Mouse (Mus musculus) adrenal gland, adult 2 months (tissue): Measurements from ENCODE around the gene Thada. TPM values are rescaled to one million over a fixed set of nuclear protein-coding genes. Genes with fewer than 3 reads are reported as not detected.

Experiments
- DNase-seq: peaks from one replicate; pipeline ENCODE4 v3.0.0; 2021
- polyA plus RNA-seq: library from polyadenylated mRNA; depleted of rRNA; stranded (reverse); fragments of >200 nt; gene quantifications from 2 replicates; pipeline ENCODE4 v1.2.3, GENCODE M21; 2012
- total RNA-seq, 2 experiments: library from RNA; stranded (reverse); gene quantifications; 2 replicates each; pipeline ENCODE4 v1.2.3; 2021

Thada gene
- total and polyA plus RNA-seq, 3 experiments: 11.9 to 21.2 (median 19.4) TPM

- DNase-seq: no peak
These were observed 178.2 kb downstream of the Thada start for GRCm38 (mm10) chr17:84287675-84288420.

GRCm38 (mm10) chr17:84286536-84286935, 179.5 kb downstream of the Thada start:
- DNase-seq: no peak

DNA sequence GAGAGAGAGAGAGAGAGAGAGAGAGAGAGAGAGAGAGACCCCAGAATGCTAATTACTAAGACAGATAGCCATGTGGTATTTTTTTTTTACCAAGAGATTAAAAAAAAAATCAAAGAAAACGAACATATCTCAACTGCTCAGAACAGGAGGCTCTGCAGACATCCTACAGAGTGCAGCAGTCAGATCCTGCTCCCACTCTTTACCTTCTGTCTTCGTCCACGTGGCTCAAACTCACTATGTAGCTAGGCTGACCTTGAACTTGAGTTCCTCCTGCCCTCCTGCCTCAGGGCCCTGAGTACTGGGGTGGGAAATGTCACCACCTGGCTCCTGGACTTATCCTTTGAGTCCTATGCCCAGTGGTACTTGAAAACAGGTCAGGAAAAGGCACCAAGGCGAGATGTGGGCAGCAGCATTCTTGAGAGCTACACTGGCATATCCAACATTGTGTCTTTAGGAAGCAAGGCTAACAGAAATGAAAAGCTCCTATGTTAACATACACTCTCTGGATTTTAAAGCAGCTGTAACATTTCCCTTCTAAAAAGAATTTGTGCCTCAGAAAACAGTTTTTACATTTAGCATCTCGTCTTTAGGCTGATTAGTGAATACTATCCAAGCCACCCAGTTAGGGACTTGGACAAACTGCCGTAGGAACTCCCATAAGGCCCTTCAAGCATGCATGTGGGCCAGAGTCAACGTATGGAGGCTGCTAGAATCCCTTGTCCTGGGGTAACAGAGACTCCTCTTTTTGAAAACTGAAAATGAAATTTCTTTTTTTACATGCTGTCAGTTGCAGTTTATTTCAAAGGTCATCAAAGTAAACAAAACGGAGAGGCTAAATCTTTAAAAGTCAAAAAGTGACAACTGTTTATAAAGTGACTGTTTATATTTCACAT, 183.4 kb downstream of the Thada start:
- no peak for DNase-seq

DNA sequence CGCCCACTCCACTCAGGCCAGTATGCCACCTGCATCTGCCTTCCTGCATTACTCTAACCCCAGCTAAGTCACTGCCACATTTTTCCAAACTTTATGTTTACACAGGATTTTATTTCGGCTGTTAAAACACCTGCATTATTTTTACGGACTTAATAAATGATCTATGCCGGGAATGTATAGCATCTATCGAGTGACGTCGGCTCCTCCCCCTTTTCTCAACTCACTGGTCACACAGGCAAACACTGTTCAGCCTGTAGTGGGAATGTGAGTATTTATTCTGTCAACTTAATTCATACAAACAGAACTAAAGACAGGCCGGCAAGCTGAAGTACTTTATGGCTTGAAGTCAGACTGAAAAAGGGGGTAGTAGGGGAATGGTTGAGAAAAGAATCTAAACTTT, 187.0 kb downstream of the Thada start:
- DNase-seq: no peak

DNA sequence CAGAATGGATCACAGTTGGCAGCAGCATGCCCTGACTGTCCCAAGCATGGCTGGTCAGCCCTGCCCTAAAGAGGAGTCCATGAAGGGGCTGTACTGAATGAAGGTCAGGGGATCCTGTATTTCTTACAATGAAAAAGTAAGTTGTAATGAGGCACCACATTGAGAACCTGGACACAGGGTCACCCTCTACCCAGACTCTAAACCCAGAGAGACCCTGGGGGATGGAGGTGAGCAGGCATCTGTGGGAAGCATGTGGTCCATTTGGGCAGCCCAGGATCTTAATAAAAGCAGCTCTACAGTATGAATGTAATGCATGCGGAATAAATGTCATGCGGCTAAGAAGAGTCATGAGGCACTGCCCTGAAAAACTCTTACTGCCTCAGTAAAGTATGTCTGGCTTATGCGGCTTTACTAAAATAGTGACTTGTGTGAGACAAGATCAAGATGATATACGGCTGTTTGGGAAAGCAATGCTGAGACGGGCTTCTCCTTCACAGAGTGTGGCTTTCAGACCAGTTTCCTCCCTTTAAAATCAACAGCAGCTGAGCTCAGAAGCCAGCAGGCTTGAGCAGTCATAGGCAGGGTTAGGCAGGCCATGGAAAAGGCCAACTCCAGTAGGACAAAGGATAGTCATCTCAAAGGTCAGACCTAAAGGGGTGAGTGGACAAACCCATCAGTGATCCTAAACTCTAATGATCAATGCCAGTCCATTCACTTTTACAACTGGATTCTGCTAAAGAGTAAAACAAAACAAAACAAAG, 187.6 kb downstream of the Thada start:
- no peak for DNase-seq

DNA sequence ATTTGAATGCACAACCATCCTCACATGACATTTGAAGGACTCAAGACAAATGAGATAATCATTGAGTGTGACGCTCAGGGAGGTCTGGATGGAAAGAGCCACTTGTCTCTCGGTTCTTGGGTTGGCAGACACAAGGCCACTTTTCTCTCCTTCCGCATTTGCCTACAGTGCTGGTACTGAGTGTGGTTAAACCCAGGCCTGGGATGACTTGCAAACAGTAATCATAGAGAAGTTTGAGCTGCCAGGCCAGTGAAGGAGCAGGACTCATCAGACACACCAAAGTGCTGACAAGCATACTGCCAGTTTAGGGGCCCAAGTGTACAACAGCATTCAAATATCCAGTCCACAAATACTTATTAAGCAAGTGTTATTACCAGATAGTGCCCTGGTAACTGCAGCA, 191.0 kb downstream of the Thada start:
- no peak for DNase-seq

- no peak for DNase-seq
These were observed 191.8 kb downstream of the Thada start for GRCm38 (mm10) chr17:84274163-84274562.

GRCm38 (mm10) chr17:84272557-84273261, 193.3 kb downstream of the Thada start:
- DNase-seq: no peak

DNA sequence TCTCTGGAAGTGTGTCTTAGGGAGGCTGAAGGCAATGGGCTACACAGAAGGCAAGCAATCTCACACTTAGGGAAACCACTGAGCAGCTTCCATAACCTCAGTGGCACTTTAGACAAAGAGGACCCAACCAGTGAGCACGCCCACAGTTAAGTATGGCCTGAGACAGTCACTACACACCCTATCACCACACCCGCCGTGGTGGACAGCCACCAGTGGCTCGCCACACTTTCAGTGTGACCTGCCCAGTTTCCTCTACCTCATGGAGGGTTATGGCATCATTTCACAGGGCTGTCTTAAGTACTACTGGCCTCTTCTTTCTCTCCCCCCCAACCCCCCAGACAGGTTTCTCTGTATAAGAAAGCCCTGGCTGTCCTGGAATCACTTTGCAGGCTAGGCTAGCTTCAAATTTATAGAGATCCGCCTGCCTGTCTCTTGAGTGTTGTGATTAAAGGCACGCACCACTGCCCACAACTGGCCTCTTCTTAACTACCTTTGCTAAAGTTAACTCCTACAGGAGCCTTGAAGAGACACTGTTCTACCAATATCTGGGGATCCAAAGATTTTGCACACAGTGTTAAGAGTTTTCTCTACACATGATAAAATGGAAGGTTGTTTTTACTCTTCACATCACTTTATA, 194.3 kb downstream of the Thada start:
- DNase-seq: no peak

DNA sequence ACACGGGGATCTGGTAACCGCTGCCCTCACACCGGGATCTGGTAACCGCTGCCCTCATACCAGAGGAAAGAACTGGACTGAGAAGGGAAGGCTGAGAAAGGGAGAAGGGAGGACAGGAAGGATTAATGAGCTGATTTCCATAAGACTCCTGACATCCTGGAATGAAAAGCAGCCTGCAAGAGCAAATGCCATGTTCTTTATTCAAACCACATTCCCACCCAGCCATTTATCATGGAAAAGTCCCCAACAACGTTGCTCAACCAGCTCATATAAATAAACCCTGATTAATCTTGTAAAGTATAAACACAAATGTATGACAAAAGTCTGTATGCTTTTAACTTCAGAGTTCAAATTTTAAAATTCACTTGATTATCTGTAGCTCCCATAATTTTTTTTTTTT, 196.3 kb downstream of the Thada start:
- no peak for DNase-seq

DNA sequence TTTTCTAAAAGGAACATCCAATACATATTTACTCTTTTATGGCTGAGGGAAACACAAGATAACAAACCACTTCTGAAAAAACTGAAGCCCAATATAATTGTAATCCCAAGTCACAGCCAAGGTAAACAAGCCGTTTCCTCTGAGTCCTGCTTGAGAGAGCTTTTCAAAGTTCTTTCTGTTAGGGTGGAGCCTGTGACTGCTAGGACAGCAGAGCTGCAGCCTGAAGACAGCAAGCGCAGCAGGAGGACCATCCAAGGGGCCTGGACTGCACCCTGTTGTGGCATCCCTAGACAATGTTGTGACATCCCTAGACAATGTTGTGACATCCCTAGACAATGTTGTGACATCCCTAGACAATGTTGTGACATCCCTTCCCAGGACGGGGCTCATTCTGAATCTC, 197.6 kb downstream of the Thada start:
- DNase-seq: no peak

GRCm38 (mm10) chr17:84267456-84268074, 198.4 kb downstream of the Thada start:
- no peak for DNase-seq

DNA sequence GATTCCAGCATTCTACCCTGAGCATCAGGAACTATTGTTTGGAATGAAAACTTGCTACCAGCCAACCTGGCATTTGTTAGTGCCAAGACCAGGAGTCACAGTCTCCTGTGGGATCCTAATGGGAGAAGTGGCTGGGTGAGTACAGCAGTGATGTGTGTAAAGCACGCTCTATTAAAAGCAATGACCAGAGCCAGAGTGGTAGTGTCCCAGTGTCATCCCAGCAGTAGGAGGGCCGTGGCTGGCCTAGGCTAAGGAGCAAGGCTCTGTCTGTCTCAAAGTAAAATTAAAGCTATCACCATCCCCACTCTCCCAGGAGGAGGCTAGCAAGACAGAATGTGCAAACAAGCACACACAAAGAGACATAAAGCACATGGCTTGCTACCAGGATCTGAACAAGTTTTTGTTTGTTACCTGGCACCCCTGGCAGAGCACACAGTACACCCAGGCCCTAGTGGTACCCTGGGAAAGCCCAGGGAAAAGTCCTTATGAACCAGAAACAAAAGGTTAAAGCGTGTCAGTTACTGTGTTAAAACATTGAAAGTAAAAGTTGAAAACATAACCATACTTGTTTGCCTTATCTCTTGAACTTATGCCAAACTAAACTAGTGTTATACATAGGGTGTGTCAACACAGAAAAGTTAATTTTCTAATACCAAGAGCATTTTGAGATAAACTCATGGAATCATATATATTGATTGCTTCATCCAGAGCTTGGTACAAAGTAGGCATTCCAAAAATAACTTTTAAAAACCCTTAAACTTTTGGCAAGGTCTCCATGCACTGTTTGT, 199.7 kb downstream of the Thada start:
- no peak for DNase-seq

DNA sequence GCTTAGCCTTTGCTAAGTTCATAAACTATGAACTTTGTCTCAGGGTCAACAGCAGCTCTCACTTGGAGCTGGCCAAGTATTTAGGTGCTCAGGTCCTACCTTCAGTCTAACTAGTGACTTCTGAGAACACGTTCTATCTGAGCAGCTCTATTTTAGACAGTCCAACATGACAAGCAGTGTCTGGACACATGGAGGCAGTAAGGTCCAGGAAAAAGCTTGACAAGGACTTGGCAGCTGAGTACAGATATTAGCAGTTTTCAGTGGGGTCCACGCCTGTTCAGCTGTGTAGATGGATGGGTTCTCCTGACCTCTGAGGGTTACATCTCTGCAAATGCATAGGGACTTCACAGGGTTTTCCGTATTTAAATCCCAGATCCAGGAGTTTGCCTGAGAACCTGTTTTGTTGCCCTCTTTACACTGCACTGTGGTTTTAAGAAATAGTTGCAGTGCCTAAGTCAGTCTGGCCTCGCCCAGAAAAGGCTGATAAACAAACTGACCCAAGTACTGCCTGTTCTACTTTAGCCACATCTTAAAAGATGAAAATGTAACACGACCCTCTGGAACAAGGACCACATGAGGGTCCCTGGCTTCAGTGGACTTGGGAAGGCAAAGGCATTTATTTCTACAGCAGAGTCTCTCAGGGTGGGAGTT, 200.4 kb downstream of the Thada start:
- no peak for DNase-seq

- no peak for DNase-seq
These were observed 201.7 kb downstream of the Thada start for GRCm38 (mm10) chr17:84264305-84264704.

DNA sequence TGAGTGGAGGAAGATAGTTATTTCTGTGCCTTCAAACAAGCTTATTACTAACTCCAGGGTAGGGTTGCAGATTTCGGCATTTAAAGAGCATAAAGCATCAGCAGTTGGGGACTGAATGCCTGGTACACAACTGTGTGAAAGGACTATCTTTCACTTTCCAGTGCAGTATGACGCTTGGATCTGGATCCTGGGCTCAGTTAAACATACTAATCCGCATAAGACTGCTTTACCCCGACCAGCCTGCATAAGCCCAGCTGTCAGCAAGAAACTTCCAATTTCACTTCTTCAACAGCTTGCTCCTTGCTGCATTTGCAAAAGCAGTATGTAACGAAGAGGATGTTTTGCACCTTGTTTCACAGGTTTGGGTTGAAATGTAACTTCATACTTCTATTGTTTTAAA, 202.4 kb downstream of the Thada start:
- DNase-seq: no peak

GRCm38 (mm10) chr17:84262325-84262979, 203.6 kb downstream of the Thada start:
- DNase-seq: no peak

DNA sequence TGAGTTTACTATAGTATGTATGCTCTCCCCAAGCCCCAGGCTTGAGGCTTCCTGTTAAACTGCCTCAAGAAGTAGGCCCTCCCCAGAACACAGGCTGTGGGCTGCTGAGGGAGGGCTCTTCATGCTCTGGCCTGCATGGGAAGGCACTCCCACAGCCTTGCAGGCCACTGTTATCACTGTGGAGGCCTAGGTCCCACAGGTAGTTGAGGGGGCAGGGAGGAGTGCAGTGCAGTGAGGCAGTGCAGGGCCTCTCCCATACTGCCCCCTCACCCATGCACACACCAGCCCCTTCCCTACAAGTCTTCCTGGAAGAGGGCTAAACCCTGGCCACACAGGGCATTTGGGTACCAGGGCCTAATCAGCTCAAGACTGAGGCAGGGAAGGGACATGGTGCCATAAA, 205.0 kb downstream of the Thada start:
- DNase-seq: no peak

- no peak for DNase-seq
These were observed 205.8 kb downstream of the Thada start for GRCm38 (mm10) chr17:84260226-84260625.
